Comparison of ENCODE assay signal across 10 mouse cellular contexts in the genomic region with DNA sequence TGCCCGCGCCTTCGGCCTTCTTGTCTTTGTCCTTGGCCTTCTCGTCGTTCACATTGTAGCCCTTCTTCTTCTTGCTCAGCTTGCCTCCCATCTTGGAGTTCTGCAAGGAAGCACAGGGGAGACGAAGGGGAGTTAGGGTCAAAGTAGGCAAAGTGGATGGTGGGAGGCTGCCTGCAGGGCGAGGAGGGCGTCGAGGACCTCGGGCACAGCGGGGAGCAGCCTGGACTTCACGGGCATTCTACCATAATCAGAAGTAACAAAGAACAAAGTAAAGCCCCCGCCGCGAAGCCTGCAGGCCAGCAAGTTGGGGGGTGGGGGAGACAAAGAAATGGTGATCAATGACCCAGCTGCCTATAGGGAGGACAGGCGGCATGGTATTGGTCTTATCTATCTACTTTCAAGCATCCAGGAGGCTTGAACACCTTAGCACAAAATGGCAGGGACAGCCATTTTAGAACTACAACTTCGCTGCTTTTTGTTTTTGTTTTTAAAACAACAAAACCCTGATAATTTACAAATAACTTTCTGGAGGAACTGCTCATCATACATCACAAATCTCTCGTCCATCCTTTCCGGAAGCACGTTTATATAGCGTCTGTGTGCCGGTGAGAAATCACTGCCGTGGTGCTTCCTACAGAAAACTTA. TPM values are rescaled to one million over a fixed set of nuclear protein-coding genes. Genes with fewer than 3 reads are reported as not detected.
DNase-seq lines count a peak whose midpoint lies in the region; ATAC-seq and TF ChIP-seq lines count a peak whose summit lies in the region.
"Had no signal": no experiment of that assay in that cellular context is flagged by ENCODE, and none has a peak within 500 bp of the region (broad histone marks: within the 10 kb centered on the region; RNA-seq: fewer than 3 reads in every experiment).

No protein-coding gene starts in this region.

- TF ChIP-seq EP300 in heart, adult 2 months (IDR thresholded peaks at IDR 0.05; ENCODE audit: insufficient read depth, low read depth, low read length), result no peak
- TF ChIP-seq EP300 in ES-Bruce4 (IDR thresholded peaks at IDR 0.05; ENCODE audit: insufficient read depth, low read depth, low read length), result peak; percentile 71; the same call in 1 of the 2 replicates
- TF ChIP-seq EP300 in liver, postnatal 0 days (IDR thresholded peaks at IDR 0.05; ENCODE audit: low read depth), result no peak

- H3K4me3 ChIP-seq in heart, adult 2 months, result no peak overlapping the region
- peak overlapping the region; percentile 40 for H3K4me3 ChIP-seq in ES-Bruce4 (ENCODE audit: low read depth, low read length)
- H3K4me3 ChIP-seq in forebrain, embryonic 16.5 days (replicated peaks; ENCODE audit: low read length), result peak overlapping the region; percentile 19
- peak overlapping the region; percentile 39; the same call in 1 of the 2 replicates for H3K4me3 ChIP-seq in liver, postnatal 0 days (ENCODE audit: low read depth, low read length)

- TF ChIP-seq POLR2A in heart, adult 2 months (IDR thresholded peaks at IDR 0.05; ENCODE audit: insufficient read depth, low read depth, low read length), result no peak
- TF ChIP-seq POLR2A in ES-Bruce4 (IDR thresholded peaks at IDR 0.05; ENCODE audit: insufficient read depth, low read length), result no peak

- H3K4me1 ChIP-seq in heart, adult 2 months (ENCODE audit: control insufficient read depth, insufficient read depth, low read length), result no peaks in the 10 kb centered on the region; the same call in 1 of the 2 replicates
- peaks cover 1% of the 10 kb centered on the region for H3K4me1 ChIP-seq in ES-Bruce4 (ENCODE audit: control insufficient read depth, insufficient read depth, low read length)
- H3K4me1 ChIP-seq in forebrain, embryonic 16.5 days (replicated peaks; ENCODE audit: control insufficient read depth, insufficient read depth, low read length), result peaks cover 44% of the 10 kb centered on the region
- no peaks in the 10 kb centered on the region for H3K4me1 ChIP-seq in liver, postnatal 0 days (ENCODE audit: insufficient read depth)

- H3K4me2 ChIP-seq in forebrain, embryonic 16.5 days (ENCODE audit: low read length), result peak overlapping the region; percentile 45
- peak overlapping the region; percentile 64 for H3K4me2 ChIP-seq in liver, postnatal 0 days (ENCODE audit: low read depth, low read length)

- no peaks in the 10 kb centered on the region for H3K79me2 ChIP-seq in heart, adult 2 months (replicated peaks; ENCODE audit: control insufficient read depth, insufficient read depth, low read length)

- DNase-seq in heart, adult 2 months, result no peak
- DNase-seq in heart, postnatal 14 days, result no peak
- no peak for DNase-seq in liver, postnatal 0 days
- DNase-seq in natural killer cell, adult 2 months (ENCODE audit: low spot score in 2 of 2), result no peak
- DNase-seq: cerebellum, adult 9-10 months had no signal

- no peak for TF ChIP-seq CTCF in heart, adult 2 months (IDR thresholded peaks at IDR 0.05)
- no peak for TF ChIP-seq CTCF in ES-Bruce4 (IDR thresholded peaks at IDR 0.05; ENCODE audit: low read depth, low read length)
- no peak for TF ChIP-seq CTCF in liver, postnatal 0 days (IDR thresholded peaks at IDR 0.05; ENCODE audit: low read depth)

- peak overlapping the region; percentile 67; the same call in 1 of the 2 replicates for H3K9ac ChIP-seq in heart, adult 2 months (ENCODE audit: low read depth, low read length)
- H3K9ac ChIP-seq in ES-Bruce4 (ENCODE audit: low read depth, poor library complexity, severe bottlenecking), result peak overlapping the region; percentile 71
- peak overlapping the region; percentile 65 for H3K9ac ChIP-seq in forebrain, embryonic 16.5 days (replicated peaks; ENCODE audit: low read depth, low read length)
- no peak overlapping the region for H3K9ac ChIP-seq in liver, postnatal 0 days (replicated peaks)

- no peaks in the 10 kb centered on the region for H3K36me3 ChIP-seq in heart, adult 2 months (ENCODE audit: control insufficient read depth, insufficient read depth, low read length)
- H3K36me3 ChIP-seq in ES-Bruce4 (ENCODE audit: control insufficient read depth, insufficient read depth, low read length, poor library complexity, severe bottlenecking), result peaks cover 2% of the 10 kb centered on the region; the same call in 1 of the 2 replicates
- H3K36me3 ChIP-seq in forebrain, embryonic 16.5 days (ENCODE audit: control insufficient read depth, insufficient read depth), result peaks cover 3% of the 10 kb centered on the region; the same call in 1 of the 2 replicates
- H3K36me3 ChIP-seq in liver, postnatal 0 days (replicated peaks; ENCODE audit: insufficient read depth, low read length), result no peaks in the 10 kb centered on the region

- H3K27me3 ChIP-seq in heart, adult 2 months (ENCODE audit: control insufficient read depth, insufficient read depth, low read length), result peaks cover 5% of the 10 kb centered on the region; the same call in 1 of the 2 replicates
- no peaks in the 10 kb centered on the region for H3K27me3 ChIP-seq in ES-Bruce4 (ENCODE audit: control insufficient read depth, insufficient read depth, low read length, poor library complexity, severe bottlenecking)
- H3K27me3 ChIP-seq in forebrain, embryonic 16.5 days (replicated peaks; ENCODE audit: control insufficient read depth, insufficient read depth, low read length), result no peaks in the 10 kb centered on the region
- H3K27me3 ChIP-seq in liver, postnatal 0 days (ENCODE audit: insufficient read depth, low read length), result 0 out of 2 replicates have a peak, but pooled peaks cover 5% of the 10 kb centered on the region

- 59% methylated on average over 23 of the region's 23 CpGs for WGBS in heart, adult 2 months
- 14% methylated on average over 23 of the region's 23 CpGs for WGBS in forebrain, embryonic 16.5 days
- 56% methylated on average over 23 of the region's 23 CpGs for WGBS in liver, postnatal 0 days (ENCODE audit: insufficient replicate concordance)

- intact Hi-C loops in heart, adult 2 months (cut with DNase I), result no loop called here
- intact Hi-C loops in heart, postnatal 14 days (cut with DNase I), result no loop called here

- H3K27ac ChIP-seq in heart, adult 2 months, result no peak overlapping the region
- peak overlapping the region; percentile 11; the same call in 1 of the 2 replicates for H3K27ac ChIP-seq in ES-Bruce4 (ENCODE audit: insufficient read depth, low read length)
- H3K27ac ChIP-seq in forebrain, embryonic 16.5 days (ENCODE audit: low read length), result peak overlapping the region; percentile 37; the same call in 1 of the 2 replicates
- no peak overlapping the region for H3K27ac ChIP-seq in liver, postnatal 0 days (ENCODE audit: low read depth)
- H3K27ac ChIP-seq: macrophage had no signal

- H3K9me3 ChIP-seq in ES-Bruce4 (replicated peaks; ENCODE audit: control insufficient read depth, insufficient read depth, low read length, poor library complexity, severe bottlenecking), result no peaks in the 10 kb centered on the region
- H3K9me3 ChIP-seq in forebrain, embryonic 16.5 days (ENCODE audit: control insufficient read depth, low read length), result no peaks in the 10 kb centered on the region
- H3K9me3 ChIP-seq in liver, postnatal 0 days (ENCODE audit: low read length), result no peaks in the 10 kb centered on the region

- no peak for ATAC-seq in forebrain, embryonic 16.5 days
- ATAC-seq in liver, postnatal 0 days, result no peak
- ATAC-seq in cerebellum, adult (ENCODE audit: insufficient number of reproducible peaks, low FRiP score, low TSS enrichment), result no peak
- ATAC-seq in CD4-positive, CD25-positive, alpha-beta regulatory T cell, adult 4 months, result no peak

RNA-seq across cellular contexts. Expression of a gene that starts 48.6 kb away (rescaled TPM):
- 1 to 10 TPM; 1.9 to 2.4 TPM for total RNA-seq in heart, adult 2 months (2021)
- polyA plus RNA-seq in heart, adult 2 months (2012; rRNA removed), result 1.5 and 1.8 TPM in 2 replicates
- total RNA-seq in heart, postnatal 14 days (2021), result 1 to 10 TPM; 3.0 to 4.2 TPM
- 109 and 110 TPM in 2 replicates for polyA plus RNA-seq in ES-Bruce4 (2011; ENCODE audit: insufficient read depth, insufficient read length, low read depth, missing spikeins)
- polyA plus RNA-seq in forebrain, embryonic 16.5 days (2015; fragmentation: Nextera tagmentation; extraction: Ambion mirVana), result 198 and 206 TPM in 2 replicates
- 1.9 and 2.2 TPM in 2 replicates for polyA plus RNA-seq in liver, postnatal 0 days (2015; fragmentation: Nextera tagmentation; extraction: Ambion mirVana)
- under 1 TPM; 0.33 to 0.50 TPM for polyA plus RNA-seq in CD4-positive, CD25-positive, alpha-beta regulatory T cell, adult 4 months (2017; shearing (Covaris generic))

Comparison
In these comparisons a context has a peak if more than half of its experiments do, and no peak if none do; other contexts are left out.
1. H3K27ac ChIP-seq: peak in ES-Bruce4 (single experiment) and forebrain, embryonic 16.5 days (single experiment); none in heart, adult 2 months (single experiment) and liver, postnatal 0 days (single experiment).
2. RNA of a gene that starts 48.6 kb away (polyA plus RNA-seq): 198 to 206 TPM in forebrain, embryonic 16.5 days and 109 to 110 TPM in ES-Bruce4; 1.9 to 2.2 TPM in liver, postnatal 0 days, 1.5 to 1.8 TPM in heart, adult 2 months and 0.33 to 0.50 TPM in CD4-positive, CD25-positive, alpha-beta regulatory T cell, adult 4 months; every median in the first group is over 10 times any median in the second.